Mouse (Mus musculus) embryonic facial prominence, embryonic 12.5 days (tissue): ENCODE measurements around the gene Cyp3a44. TPM values are rescaled to one million over a fixed set of nuclear protein-coding genes. Genes with fewer than 3 reads are reported as not detected.
"Not testable (repeated sequence)": the region's sequence is repeated elsewhere in the genome, so short reads cannot be mapped to it uniquely, and the experiment has no call there.

Experiments used
- ATAC-seq: fragments of 200-750 bp; cut with Nextera tagmentation; 2 replicates; pipeline ENCODE4 v1.8.0; 2017; ENCODE audit not compliant: insufficient number of reproducible peaks, insufficient read depth, low FRiP score, low TSS enrichment
- H3K27ac ChIP-seq: fragments of 300-500 bp; sonication (generic); 2 replicates; pipeline ENCODE4 v1.5.1; 2016; ENCODE audit warnings: mild to moderate bottlenecking
- H3K27me3 ChIP-seq: fragments of 300-500 bp; sonication (generic); 2 replicates; pipeline ENCODE4 v1.6.1; 2016; ENCODE audit warnings: mild to moderate bottlenecking, moderate library complexity
- H3K36me3 ChIP-seq: fragments of 300-500 bp; sonication (generic); 2 replicates; pipeline ENCODE4 v1.6.1; 2016; ENCODE audit warnings: mild to moderate bottlenecking
- H3K4me1 ChIP-seq: fragments of 300-500 bp; sonication (generic); 2 replicates; pipeline ENCODE4 v1.6.1; 2016
- H3K4me2 ChIP-seq: fragments of 300-500 bp; sonication (generic); replicated peaks from 2 replicates; pipeline ENCODE4 v1.6.1; 2016; ENCODE audit warnings: mild to moderate bottlenecking, moderate library complexity
- H3K4me3 ChIP-seq: fragments of 300-500 bp; sonication (generic); 2 replicates; pipeline ENCODE4 v1.5.1; 2016; ENCODE audit warnings: mild to moderate bottlenecking
- H3K9ac ChIP-seq: fragments of 300-500 bp; sonication (generic); 2 replicates; pipeline ENCODE4 v1.6.1; 2016; ENCODE audit warnings: mild to moderate bottlenecking, moderate library complexity
- H3K9me3 ChIP-seq: fragments of 300-500 bp; sonication (generic); 2 replicates; pipeline ENCODE4 v1.6.1; 2016; ENCODE audit warnings: mild to moderate bottlenecking, moderate library complexity
- WGBS: fragments of 180-500 bp; shearing (Covaris S2); methylation state at CpG from one replicate; pipeline ENCODE4 v1.1.7; 2016; 5-methylcytosine and 5-hydroxymethylcytosine counted together
- polyA plus RNA-seq: library from polyadenylated mRNA; unstranded; fragments of >200 nt; fragmentation: Nextera tagmentation; extraction: Ambion mirVana; gene quantifications from 2 replicates; pipeline ENCODE4 v1.2.1, GENCODE M21; 2016

The Cyp3a44 gene
- polyA plus RNA-seq: not detected in 2 replicates

DNA sequence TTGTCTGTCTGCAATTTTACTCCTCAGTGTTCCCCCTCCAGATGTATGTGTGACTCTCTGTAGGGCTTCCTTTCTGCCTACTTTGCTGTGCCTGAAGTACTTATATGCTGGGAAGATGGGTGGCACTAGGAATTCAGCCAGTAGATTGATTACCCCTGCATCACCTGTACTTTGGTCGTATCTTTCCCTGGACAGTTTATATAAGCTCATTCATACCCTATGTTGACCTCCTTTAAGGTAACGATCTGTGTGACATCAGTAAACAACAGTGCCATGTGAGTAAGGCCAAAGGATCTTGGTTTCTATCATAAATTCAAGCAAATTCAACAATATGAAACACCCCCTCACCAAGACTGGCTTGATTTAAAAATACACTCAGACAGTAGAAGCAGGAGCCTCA is at the start of gene Cyp3a44:
Gene Cyp3a44 (minus strand): TSS at position 79 of the 400 bp plus-strand sequence.
- peaks cover 13% of the 10 kb centered on the region for H3K9me3 ChIP-seq
- not testable (repeated sequence) for H3K4me2 ChIP-seq, H3K4me1 ChIP-seq, H3K9ac ChIP-seq, H3K4me3 ChIP-seq, H3K27me3 ChIP-seq, H3K27ac ChIP-seq, H3K36me3 ChIP-seq, ATAC-seq
- 70% methylated on average over 2 of the region's 2 CpGs for WGBS

DNA sequence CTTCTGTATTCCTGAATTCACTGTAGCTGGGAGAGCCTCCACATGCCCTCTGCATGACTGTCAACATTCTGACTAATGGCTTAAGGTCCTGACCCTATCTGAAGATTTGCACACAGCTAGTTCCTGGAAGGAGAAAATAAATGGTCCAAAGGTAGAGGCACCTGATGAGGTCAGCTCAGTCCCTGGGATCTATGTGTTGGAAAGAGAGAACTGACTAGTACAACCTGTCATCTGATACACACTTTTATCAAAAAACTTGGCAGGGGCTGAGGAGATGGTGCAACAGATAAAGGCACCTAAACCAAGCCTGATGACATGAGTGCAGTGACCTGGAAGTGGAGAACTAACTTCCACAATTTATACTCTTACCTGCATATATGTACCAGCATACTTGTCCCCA is 5.4 kb downstream of the Cyp3a44 start:
- not testable (repeated sequence) for H3K27ac ChIP-seq, ATAC-seq, H3K4me1 ChIP-seq, H3K27me3 ChIP-seq, H3K4me2 ChIP-seq, H3K9ac ChIP-seq, H3K4me3 ChIP-seq, H3K36me3 ChIP-seq
- H3K9me3 ChIP-seq: peaks cover 11% of the 10 kb centered on the region

- ATAC-seq, H3K4me1 ChIP-seq, H3K27ac ChIP-seq, H3K27me3 ChIP-seq, H3K4me2 ChIP-seq, H3K36me3 ChIP-seq, H3K4me3 ChIP-seq, H3K9ac ChIP-seq: not testable (repeated sequence)
- H3K9me3 ChIP-seq: peaks cover 11% of the 10 kb centered on the region; the same call in 1 of the 2 replicates
Observed at GRCm38 (mm10) chr5:145793232-145793631, 12.4 kb downstream of the Cyp3a44 start.

DNA sequence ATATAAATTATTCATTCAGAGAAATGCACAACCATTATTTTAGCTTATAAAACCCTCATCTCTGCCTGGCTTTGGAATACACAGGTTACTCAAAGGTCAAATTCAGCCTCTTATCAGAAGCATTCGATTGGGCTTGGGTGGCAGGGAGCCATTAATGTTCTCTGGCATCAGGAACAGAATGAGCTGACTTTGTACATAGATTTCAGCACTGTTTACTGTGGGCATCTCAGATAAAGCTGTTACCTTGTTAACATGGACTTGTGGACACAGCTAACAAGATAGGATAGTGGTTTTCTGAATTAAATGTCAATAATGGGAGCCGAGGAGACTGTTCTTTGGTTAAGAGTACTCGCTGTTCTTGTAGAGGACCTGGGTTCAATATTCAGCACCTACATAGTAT is 68.2 kb downstream of the Cyp3a44 start:
- not testable (repeated sequence) for ATAC-seq, H3K36me3 ChIP-seq, H3K4me3 ChIP-seq, H3K9ac ChIP-seq, H3K27me3 ChIP-seq, H3K4me2 ChIP-seq, H3K4me1 ChIP-seq, H3K27ac ChIP-seq
- peaks cover 19% of the 10 kb centered on the region; the same call in 1 of the 2 replicates for H3K9me3 ChIP-seq
- 69% methylated on average over 3 of the region's 3 CpGs for WGBS

Other genes starting within 250 kb of the Cyp3a44 start
- gene Cyp3a41b, start 221.1 kb downstream of the Cyp3a44 start, polyA plus RNA-seq: not detected in 2 replicates
- gene Cyp3a41a, start 85.7 kb downstream of the Cyp3a44 start, polyA plus RNA-seq: not detected in 2 replicates
- not detected in 2 replicates for gene Cyp3a11, start 74.1 kb upstream of the Cyp3a44 start, polyA plus RNA-seq
- not detected in 2 replicates for gene Cyp3a25, start 203.7 kb upstream of the Cyp3a44 start, polyA plus RNA-seq